Mouse (Mus musculus) ES-Bruce4 (cell line): ENCODE results near the gene Ttll5. TPM values are rescaled to one million over a fixed set of nuclear protein-coding genes. Genes with fewer than 3 reads are reported as not detected.

Source experiments
- H3K27ac ChIP-seq: 2 replicates; pipeline ENCODE4 v1.5.1; 2012; ENCODE audit warnings: low read length, inconsistent platforms; ENCODE audit not compliant: insufficient read depth
- H3K27me3 ChIP-seq: 2 replicates; pipeline ENCODE4 v1.6.1; 2012; ENCODE audit warnings: mild to moderate bottlenecking, low read length, inconsistent platforms; ENCODE audit not compliant: control insufficient read depth, poor library complexity, insufficient read depth, severe bottlenecking
- H3K36me3 ChIP-seq: 2 replicates; pipeline ENCODE4 v1.6.1; 2012; ENCODE audit warnings: inconsistent platforms, mild to moderate bottlenecking, low read length, moderate library complexity; ENCODE audit not compliant: control insufficient read depth, poor library complexity, insufficient read depth, severe bottlenecking
- H3K4me1 ChIP-seq: one replicate; pipeline ENCODE4 v1.8.1; 2011; ENCODE audit warnings: low read length; ENCODE audit not compliant: control insufficient read depth, insufficient read depth
- H3K4me3 ChIP-seq: 2 replicates; pipeline ENCODE4 v1.5.1; 2011; ENCODE audit warnings: low read depth, mild to moderate bottlenecking, low read length
- H3K9ac ChIP-seq: 2 replicates; pipeline ENCODE4 v1.6.1; 2012; ENCODE audit warnings: low read depth, mild to moderate bottlenecking, inconsistent platforms; ENCODE audit not compliant: poor library complexity, severe bottlenecking
- H3K9me3 ChIP-seq: replicated peaks from 2 replicates; pipeline ENCODE4 v1.6.1; 2012; ENCODE audit warnings: mild to moderate bottlenecking, low read length, inconsistent platforms; ENCODE audit not compliant: control insufficient read depth, poor library complexity, insufficient read depth, severe bottlenecking
- CTCF ChIP-seq: IDR thresholded peaks from one replicate; pipeline ENCODE4 v1.8.1; 2011; ENCODE audit warnings: low read depth, low read length
- EP300 ChIP-seq: IDR thresholded peaks from 2 replicates; pipeline ENCODE4 v1.6.1; 2011; ENCODE audit warnings: low read depth, low read length; ENCODE audit not compliant: insufficient read depth
- POLR2A ChIP-seq: IDR thresholded peaks from one replicate; pipeline ENCODE4 v1.8.1; 2011; ENCODE audit warnings: low read length; ENCODE audit not compliant: insufficient read depth
- polyA plus RNA-seq: library from polyadenylated mRNA; stranded (reverse); fragments of >200 nt; gene quantifications from 2 replicates; pipeline ENCODE4 v1.2.4, GENCODE M21; 2011; ENCODE audit warnings: low read depth; ENCODE audit not compliant: missing spikeins, insufficient read depth, insufficient read length

Gene Ttll5
- polyA plus RNA-seq, 1 experiment, result 19.4 TPM

DNA sequence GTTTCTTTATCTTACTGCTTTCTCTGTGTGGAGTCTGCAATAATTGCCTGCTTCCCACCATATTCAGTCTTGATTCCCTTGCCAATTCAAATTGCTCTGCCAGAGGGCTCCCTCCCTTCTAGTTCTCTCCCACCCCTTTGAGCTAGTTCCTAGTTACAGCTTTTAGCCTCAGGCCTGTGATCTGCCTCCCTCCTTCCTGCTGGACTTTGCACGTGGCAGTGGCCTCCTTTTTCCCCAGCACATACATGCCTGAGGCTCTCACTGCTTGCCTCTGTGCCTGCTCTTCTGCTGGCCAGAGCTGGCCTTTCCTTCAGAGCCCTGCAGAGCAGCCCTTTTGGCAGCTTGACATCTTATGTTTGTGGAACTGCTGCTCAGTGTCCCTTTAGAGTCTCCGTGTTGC lies 38.1 kb downstream of the Ttll5 start:
- no peaks in the 10 kb centered on the region for H3K9me3 ChIP-seq
- no peaks in the 10 kb centered on the region for H3K4me1 ChIP-seq
- H3K9ac ChIP-seq, result no peak overlapping the region
- no peak overlapping the region for H3K27ac ChIP-seq
- peaks cover 4% of the 10 kb centered on the region; the same call in 1 of the 2 replicates for H3K36me3 ChIP-seq
- no peak overlapping the region for H3K4me3 ChIP-seq
- TF ChIP-seq POLR2A (no peak), EP300 (no peak), CTCF (no peak)
- H3K27me3 ChIP-seq, result no peaks in the 10 kb centered on the region

DNA sequence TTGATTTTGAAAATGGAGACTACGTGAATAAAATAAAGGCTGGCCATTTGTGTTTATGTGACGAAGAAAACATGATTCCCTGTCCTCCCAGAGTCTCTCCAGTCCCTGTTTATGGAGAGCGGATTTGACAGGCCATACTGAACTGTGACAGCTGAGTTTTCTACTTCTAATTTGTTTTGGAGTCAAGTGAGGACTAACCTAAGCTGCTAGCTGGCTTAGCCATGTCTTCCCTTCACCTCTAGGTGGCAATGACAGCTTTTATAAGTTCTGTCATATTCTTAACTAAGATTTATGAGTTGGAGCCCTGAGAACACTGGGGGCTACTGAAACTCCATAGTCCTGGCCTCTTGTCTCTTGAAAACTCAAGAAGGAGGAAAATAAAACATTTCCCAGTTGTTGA lies 41.1 kb downstream of the Ttll5 start:
- Histone ChIP-seq H3K4me3 (no peak overlapping the region), H3K9ac (no peak overlapping the region), H3K27ac (no peak overlapping the region), H3K36me3 (peaks cover 4% of the 10 kb centered on the region; the same call in 1 of the 2 replicates), H3K4me1 (no peaks in the 10 kb centered on the region), H3K27me3 (no peaks in the 10 kb centered on the region), H3K9me3 (no peaks in the 10 kb centered on the region)
- no peak for TF ChIP-seq POLR2A
- TF ChIP-seq EP300, result no peak
- no peak for TF ChIP-seq CTCF

DNA sequence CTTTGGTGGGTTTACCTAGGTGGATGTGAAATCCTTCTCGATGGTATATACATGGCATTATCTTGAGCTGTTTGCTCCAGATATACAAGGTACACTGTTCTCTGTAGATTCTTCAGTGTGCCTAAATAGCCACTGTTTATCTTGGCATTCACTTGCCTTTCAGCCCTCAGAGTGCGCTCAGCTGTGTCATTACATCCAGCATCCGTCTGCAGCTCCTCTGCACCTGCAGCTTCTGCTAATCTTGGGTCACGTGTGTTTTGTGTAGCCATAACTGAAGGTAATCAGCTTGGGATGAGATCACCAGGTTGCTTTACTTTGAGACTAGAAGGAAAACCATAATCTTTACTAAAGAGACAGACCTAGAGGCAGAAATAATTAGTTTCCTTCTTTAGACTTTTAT lies 42.2 kb downstream of the Ttll5 start:
- Histone ChIP-seq H3K36me3 (peaks cover 4% of the 10 kb centered on the region; the same call in 1 of the 2 replicates), H3K9me3 (no peaks in the 10 kb centered on the region), H3K27ac (no peak overlapping the region), H3K27me3 (no peaks in the 10 kb centered on the region), H3K9ac (no peak overlapping the region), H3K4me3 (no peak overlapping the region), H3K4me1 (no peaks in the 10 kb centered on the region)
- TF ChIP-seq EP300, result no peak
- no peak for TF ChIP-seq CTCF
- no peak for TF ChIP-seq POLR2A

DNA sequence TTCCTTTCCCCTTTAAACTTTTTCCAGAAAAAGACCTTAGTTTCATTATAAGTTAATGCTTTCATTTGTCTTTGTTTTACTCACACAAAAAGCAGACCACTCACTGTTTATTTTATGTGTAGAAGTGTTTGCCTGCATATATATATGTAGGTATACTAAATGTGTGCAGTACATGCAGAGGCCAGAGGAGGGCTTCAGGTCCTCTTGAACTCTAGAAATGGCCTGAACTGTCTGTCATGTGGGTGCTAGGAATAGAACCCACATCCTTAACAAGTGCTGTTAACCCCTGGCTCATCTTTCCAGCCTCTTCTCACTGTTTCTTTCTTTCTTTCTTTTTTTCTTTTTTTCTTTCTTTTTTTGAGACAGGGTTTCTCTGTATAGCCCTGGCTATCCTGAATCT lies 42.7 kb downstream of the Ttll5 start:
- TF ChIP-seq CTCF (no peak), EP300 (no peak), POLR2A (no peak)

DNA sequence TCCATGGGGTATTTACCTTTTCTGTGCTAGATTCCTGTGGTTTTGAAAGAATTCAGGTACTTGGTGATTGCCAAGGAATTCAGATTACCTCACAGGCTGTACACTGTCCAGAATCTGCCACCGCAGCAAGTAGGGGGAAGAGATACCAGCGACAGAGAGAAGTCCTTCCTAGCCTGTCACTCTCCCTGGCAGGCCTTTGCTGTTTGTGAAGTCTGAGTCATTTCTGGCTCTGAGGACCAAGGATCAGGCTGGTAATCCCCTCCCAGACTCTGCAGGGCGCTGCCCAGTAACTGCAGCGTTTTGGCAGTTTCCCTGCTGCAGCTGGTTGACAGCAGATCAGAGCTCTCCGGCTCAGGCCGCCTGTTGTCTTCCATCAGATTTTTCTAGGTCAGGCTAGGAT lies 45.0 kb downstream of the Ttll5 start:
- no peaks in the 10 kb centered on the region for H3K36me3 ChIP-seq
- TF ChIP-seq EP300 (no peak), POLR2A (no peak), CTCF (no peak)
- H3K4me1 ChIP-seq, result no peaks in the 10 kb centered on the region
- no peaks in the 10 kb centered on the region for H3K9me3 ChIP-seq
- no peak overlapping the region for H3K27ac ChIP-seq
- H3K9ac ChIP-seq, result no peak overlapping the region
- no peaks in the 10 kb centered on the region for H3K27me3 ChIP-seq
- H3K4me3 ChIP-seq, result no peak overlapping the region

More for the DNA sequence above, 42.7 kb downstream of the Ttll5 start:
- Histone ChIP-seq H3K36me3 (peaks cover 4% of the 10 kb centered on the region; the same call in 1 of the 2 replicates), H3K4me1 (no peaks in the 10 kb centered on the region), H3K27me3 (no peaks in the 10 kb centered on the region), H3K9ac (no peak overlapping the region), H3K4me3 (no peak overlapping the region), H3K9me3 (no peaks in the 10 kb centered on the region), H3K27ac (no peak overlapping the region)

DNA sequence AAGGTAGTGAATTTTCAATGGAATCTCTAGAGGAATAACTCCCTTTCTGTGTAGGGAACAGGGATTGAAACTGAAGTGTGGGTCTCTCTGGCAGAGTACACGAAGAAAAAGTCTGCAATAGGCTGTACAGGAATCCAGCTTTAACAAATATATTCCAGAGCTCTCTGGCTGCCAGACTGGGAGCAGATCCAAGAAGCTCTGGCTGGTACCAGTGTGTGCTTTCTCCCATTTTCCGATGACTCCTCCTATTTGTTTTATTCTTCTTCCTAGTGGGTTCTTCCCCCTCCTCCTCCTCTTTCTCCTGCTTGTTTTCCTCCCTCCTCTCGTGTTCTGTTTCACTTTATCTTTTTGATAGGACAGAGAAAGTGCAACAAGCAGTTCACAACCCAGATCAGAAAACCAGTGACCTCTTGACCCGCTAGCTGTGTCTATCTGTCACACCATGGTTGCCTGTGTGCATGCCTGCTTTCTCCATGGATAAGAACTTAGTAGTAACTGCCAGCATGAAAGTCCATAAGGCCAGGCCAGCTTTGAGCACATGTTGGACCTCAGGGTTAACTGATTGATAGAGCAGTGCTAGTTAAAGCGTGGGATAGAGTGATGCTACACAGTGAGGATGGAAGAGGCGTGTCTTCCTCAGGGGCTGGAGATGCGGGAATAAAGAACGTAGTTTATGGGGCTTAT lies 55.3 kb downstream of the Ttll5 start:
- Histone ChIP-seq H3K9me3 (no peaks in the 10 kb centered on the region), H3K27ac (no peak overlapping the region), H3K27me3 (no peaks in the 10 kb centered on the region), H3K36me3 (no peaks in the 10 kb centered on the region; the same call in none of the 2 replicates), H3K4me1 (no peaks in the 10 kb centered on the region), H3K9ac (no peak overlapping the region), H3K4me3 (no peak overlapping the region)
- no peak for TF ChIP-seq EP300
